Mouse (Mus musculus) liver, postnatal 0 days (tissue): Measurements from ENCODE around the gene Gm13288.
"Not testable (repeated sequence)": the region's sequence is repeated elsewhere in the genome, so short reads cannot be mapped to it uniquely, and the experiment has no call there.

ENCODE experiments used
- CTCF ChIP-seq: sonication (generic); IDR thresholded peaks from 2 replicates; pipeline ENCODE4 v1.5.1; 2016; ENCODE audit warnings: antibody characterized with exemption, low read depth
- EP300 ChIP-seq: IDR thresholded peaks from 2 replicates; pipeline ENCODE4 v1.6.1; 2016; ENCODE audit warnings: antibody characterized with exemption, low read depth, mild to moderate bottlenecking

DNA sequence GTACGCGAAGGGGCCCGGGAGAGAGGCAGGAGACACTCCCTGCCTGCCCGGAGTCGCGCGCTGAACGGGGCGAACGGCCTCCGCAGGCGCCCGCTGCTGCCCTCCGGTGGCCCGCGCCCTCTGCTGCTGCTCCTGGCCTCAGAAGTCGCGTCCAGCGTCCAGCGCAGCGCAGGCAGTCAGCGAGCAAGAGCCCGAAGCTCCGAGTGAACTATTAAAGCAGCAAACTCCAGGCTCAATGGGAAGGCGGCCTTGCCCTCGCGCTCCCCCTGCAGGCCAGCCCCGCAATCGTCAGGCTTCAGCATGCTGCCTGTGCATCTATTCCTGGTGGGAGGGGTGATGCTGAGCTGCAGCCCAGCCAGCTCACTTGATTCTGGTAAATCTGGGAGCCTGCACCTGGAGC, 2.4 kb upstream of the Gm13288 start, which contains the start of gene Gm13287:
- TF ChIP-seq CTCF, EP300: not testable (repeated sequence)
